Comparison of ENCODE assay signal across 31 mouse cellular contexts in the genomic region with DNA sequence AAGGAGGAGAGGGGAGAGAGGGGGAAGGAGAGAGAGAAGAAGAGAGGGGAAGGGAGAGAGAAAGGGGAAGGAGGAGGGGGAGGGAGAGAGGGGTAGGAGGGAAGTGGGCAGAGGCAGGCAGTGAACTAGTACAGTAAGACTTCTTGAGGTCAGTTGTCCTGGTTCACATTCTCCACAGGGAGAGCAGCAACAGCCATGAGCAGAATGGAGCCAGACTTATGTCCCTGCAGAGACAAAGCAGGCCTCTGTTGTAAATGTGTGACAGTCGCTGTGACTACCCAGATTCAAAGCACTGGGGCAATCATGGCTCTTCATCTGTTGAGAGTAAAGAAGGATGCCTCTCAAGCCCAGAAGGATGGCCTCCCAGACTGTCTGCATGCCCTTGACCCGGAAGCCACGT. TPM values are rescaled to one million over a fixed set of nuclear protein-coding genes. Genes with fewer than 3 reads are reported as not detected.
DNase-seq lines count a peak whose midpoint lies in the region; ATAC-seq and TF ChIP-seq lines count a peak whose summit lies in the region.
"Had no signal": no experiment of that assay in that cellular context is flagged by ENCODE, and none has a peak within 500 bp of the region (broad histone marks: within the 10 kb centered on the region; RNA-seq: fewer than 3 reads in every experiment).

No protein-coding gene starts in this region.

- WGBS in liver, embryonic 11.5 days, result 44% methylated on average over 3 of the region's 3 CpGs
- WGBS in liver, embryonic 14.5 days (ENCODE audit: insufficient replicate concordance), result 26% methylated on average over 3 of the region's 3 CpGs

- H3K4me3 ChIP-seq in liver, embryonic 11.5 days (ENCODE audit: low read depth, low read length), result no peak overlapping the region
- H3K4me3 ChIP-seq in liver, embryonic 14.5 days (ENCODE audit: insufficient read depth in 1 of 2, low read depth in 2 of 2, low read length in 2 of 2), result no peak overlapping the region
- H3K4me3 ChIP-seq: embryonic facial prominence, embryonic 12.5 days; gastrocnemius, adult 2 months; midbrain, embryonic 12.5 days; neural tube, embryonic 13.5 days had no signal

- H3K27me3 ChIP-seq in liver, embryonic 11.5 days (replicated peaks; ENCODE audit: control insufficient read depth, insufficient read depth, low read length), result peaks cover 7% of the 10 kb centered on the region; the same call in 1 of the 2 replicates
- H3K27me3 ChIP-seq in liver, embryonic 14.5 days (ENCODE audit: control insufficient read depth, insufficient read depth, low read length), result no peaks in the 10 kb centered on the region
- H3K27me3 ChIP-seq: embryonic facial prominence, embryonic 12.5 days; midbrain, embryonic 12.5 days; neural tube, embryonic 13.5 days; Patski had no signal

- no peak for TF ChIP-seq EP300 in liver, embryonic 14.5 days (IDR thresholded peaks at IDR 0.05; ENCODE audit: low read depth)

- DNase-seq in liver, embryonic 11.5 days (ENCODE audit: low spot score), result no peak
- no peak for DNase-seq in liver
- DNase-seq in MEL-GATA-1-ER (ENCODE audit: extremely low read depth, low read depth), result peak; percentile 34
- DNase-seq in liver, embryonic 14.5 days (ENCODE audit: low read depth in 3 of 3, low spot score in 3 of 3), result no peak
- no peak for DNase-seq in thymus, postnatal 0 days (ENCODE audit: low spot score)
- no peak for DNase-seq in ovary, postnatal 36 days (ENCODE audit: low spot score)
- DNase-seq in gastrocnemius, postnatal 36 days, result no peak
- DNase-seq: adrenal gland, postnatal 25 days; cerebellum, adult 18-20 months; cerebellum, postnatal 14 days; gastrocnemius, adult 2 months; heart, postnatal 36 days; kidney, adult 9 months; kidney, postnatal 10 days; layer of hippocampus, postnatal 36 days; left cerebral cortex, postnatal 4 days; retina, postnatal 1 day; right cerebral cortex, postnatal 14 days had no signal

- no peaks in the 10 kb centered on the region for H3K36me3 ChIP-seq in liver, embryonic 11.5 days (ENCODE audit: control insufficient read depth, insufficient read depth, low read length)
- no peaks in the 10 kb centered on the region for H3K36me3 ChIP-seq in liver, embryonic 14.5 days (replicated peaks; ENCODE audit: control insufficient read depth, insufficient read depth, low read depth)
- H3K36me3 ChIP-seq: embryonic facial prominence, embryonic 12.5 days; midbrain, embryonic 12.5 days had no signal

- no peak overlapping the region for H3K27ac ChIP-seq in liver, embryonic 11.5 days (ENCODE audit: low read depth, low read length)
- no peak overlapping the region for H3K27ac ChIP-seq in liver, embryonic 14.5 days
- H3K27ac ChIP-seq: embryonic facial prominence, embryonic 12.5 days; gastrocnemius, adult 2 months; hindbrain, embryonic 14.5 days; midbrain, embryonic 12.5 days; neural tube, embryonic 13.5 days had no signal

- ATAC-seq in liver, embryonic 11.5 days (replicated peaks; ENCODE audit: low FRiP score), result peak; percentile 14; the same call in 1 of the 2 replicates
- peak; percentile 34; the same call in 1 of the 2 replicates for ATAC-seq in liver, embryonic 14.5 days (ENCODE audit: insufficient read depth)
- ATAC-seq in megakaryocyte-erythroid progenitor cell, adult 5-6 weeks (replicated peaks; ENCODE audit: low FRiP score, low TSS enrichment, poor library complexity, severe bottlenecking), result 0 out of 2 replicates have a peak, but pooled peaks have one; percentile 20
- ATAC-seq: forebrain, embryonic 16.5 days; intestine, postnatal 0 days; Patski had no signal

- intact Hi-C loops in gastrocnemius, postnatal 36 days (cut with DNase I), result no loop called here

- H3K4me2 ChIP-seq in liver, embryonic 11.5 days, result no peak overlapping the region
- no peak overlapping the region for H3K4me2 ChIP-seq in liver, embryonic 14.5 days (ENCODE audit: low read depth)
- H3K4me2 ChIP-seq: embryonic facial prominence, embryonic 12.5 days; hindbrain, embryonic 14.5 days; midbrain, embryonic 12.5 days; neural tube, embryonic 13.5 days had no signal

- peaks cover 8% of the 10 kb centered on the region for H3K4me1 ChIP-seq in liver, embryonic 11.5 days (replicated peaks; ENCODE audit: control insufficient read depth, insufficient read depth, low read length)
- peaks cover 7 to 21% of the 10 kb centered on the region in 2 experiments for H3K4me1 ChIP-seq in liver, embryonic 14.5 days (replicated peaks; ENCODE audit: control insufficient read depth in 2 of 2, insufficient read depth in 2 of 2, low read length in 1 of 2)
- H3K4me1 ChIP-seq: embryonic facial prominence, embryonic 12.5 days had no signal

- no peaks in the 10 kb centered on the region for H3K9me3 ChIP-seq in liver, embryonic 11.5 days (ENCODE audit: control insufficient read depth, low read length)
- H3K9me3 ChIP-seq in liver, embryonic 14.5 days (ENCODE audit: control insufficient read depth, low read length), result no peaks in the 10 kb centered on the region
- H3K9me3 ChIP-seq: embryonic facial prominence, embryonic 12.5 days; midbrain, embryonic 12.5 days; neural tube, embryonic 13.5 days had no signal

- H3K9ac ChIP-seq in liver, embryonic 11.5 days (ENCODE audit: low read depth, low read length), result no peak overlapping the region
- no peak overlapping the region for H3K9ac ChIP-seq in liver, embryonic 14.5 days (replicated peaks)
- H3K9ac ChIP-seq: embryonic facial prominence, embryonic 12.5 days; hindbrain, embryonic 14.5 days; midbrain, embryonic 12.5 days; neural tube, embryonic 13.5 days had no signal

- TF ChIP-seq CTCF in liver, embryonic 14.5 days (IDR thresholded peaks at IDR 0.05; ENCODE audit: low read depth), result no peak

RNA-seq across cellular contexts. Expression of a gene that starts 27.4 kb away (rescaled TPM):
- polyA plus RNA-seq in liver, embryonic 11.5 days (2014; fragmentation: Nextera tagmentation; extraction: Ambion mirVana), result 0.07 TPM in 1 of 2 replicates, not detected in the other
- polyA plus RNA-seq in liver, embryonic 14.5 days (2012; rRNA removed), result not detected in 2 replicates
- not detected in 2 replicates for polyA plus RNA-seq in liver, embryonic 14.5 days (2014; fragmentation: Nextera tagmentation; extraction: Ambion mirVana)
- not detected in 2 replicates for total RNA-seq in megakaryocyte-erythroid progenitor cell, adult 5-6 weeks (2014; fragmentation: Nextera tagmentation)
- not detected in 2 replicates for total RNA-seq in megakaryocyte-erythroid progenitor cell, adult 5-6 weeks (2017)
- 0.14 TPM in 1 of 2 replicates, not detected in the other for polyA plus RNA-seq in thymus, postnatal 0 days (2015; fragmentation: Nextera tagmentation; extraction: Ambion mirVana)
- total RNA-seq in gastrocnemius, postnatal 36 days (2021), result not detected
- total RNA-seq: adrenal gland, postnatal 25 days; gastrocnemius, adult 2 months; gastrocnemius, postnatal 4 days; layer of hippocampus, postnatal 36 days had no signal
- polyA plus RNA-seq: embryonic facial prominence, embryonic 12.5 days; hindbrain, embryonic 14.5 days; large intestine, adult 2 months; lung, embryonic 16.5 days; midbrain, embryonic 12.5 days; stomach, embryonic 14.5 days; urinary bladder, adult 2 months had no signal
